Mouse (Mus musculus) adrenal gland, postnatal 4 days (tissue): ENCODE measurements around the gene Chmp1a. TPM values are rescaled to one million over a fixed set of nuclear protein-coding genes. Genes with fewer than 3 reads are reported as not detected.
"Not testable (repeated sequence)": the region's sequence is repeated elsewhere in the genome, so short reads cannot be mapped to it uniquely, and the experiment has no call there.

ENCODE experiments used
- DNase-seq, 2 experiments: peaks; one replicate each; pipeline ENCODE4 v3.0.0; 2021 to 2022; ENCODE audit warnings: low spot score in 2 of 2, mixed read lengths in 2 of 2
- long read RNA-seq, 2 experiments: library from polyadenylated mRNA; stranded (forward); transcript quantifications; one replicate each; pipeline ENCODE4 v2.0.0; 2021
- total RNA-seq, 2 experiments: library from RNA; stranded (reverse); gene quantifications; 2 replicates each; pipeline ENCODE4 v1.2.3; 2021

Gene Chmp1a
- total RNA-seq, result 100 to 1,000 TPM in 1 of 2 experiments, 10 to 100 TPM in 1; 97.3 to 105 TPM
- long read RNA-seq, experiment 1, partial matches to known transcripts, result 1 of 93 reads
- long read RNA-seq, experiment 1, other reads (novel, unspliced or antisense), result 88 of 93 reads
- long read RNA-seq, experiment 2, transcript Chmp1a-201 (7 exons, 2,140 nt), result major isoform, 12 of 342 reads
- long read RNA-seq, experiment 2, partial matches to known transcripts, result 5 of 342 reads
- long read RNA-seq, experiment 2, other reads (novel, unspliced or antisense), result 323 of 342 reads

DNA sequence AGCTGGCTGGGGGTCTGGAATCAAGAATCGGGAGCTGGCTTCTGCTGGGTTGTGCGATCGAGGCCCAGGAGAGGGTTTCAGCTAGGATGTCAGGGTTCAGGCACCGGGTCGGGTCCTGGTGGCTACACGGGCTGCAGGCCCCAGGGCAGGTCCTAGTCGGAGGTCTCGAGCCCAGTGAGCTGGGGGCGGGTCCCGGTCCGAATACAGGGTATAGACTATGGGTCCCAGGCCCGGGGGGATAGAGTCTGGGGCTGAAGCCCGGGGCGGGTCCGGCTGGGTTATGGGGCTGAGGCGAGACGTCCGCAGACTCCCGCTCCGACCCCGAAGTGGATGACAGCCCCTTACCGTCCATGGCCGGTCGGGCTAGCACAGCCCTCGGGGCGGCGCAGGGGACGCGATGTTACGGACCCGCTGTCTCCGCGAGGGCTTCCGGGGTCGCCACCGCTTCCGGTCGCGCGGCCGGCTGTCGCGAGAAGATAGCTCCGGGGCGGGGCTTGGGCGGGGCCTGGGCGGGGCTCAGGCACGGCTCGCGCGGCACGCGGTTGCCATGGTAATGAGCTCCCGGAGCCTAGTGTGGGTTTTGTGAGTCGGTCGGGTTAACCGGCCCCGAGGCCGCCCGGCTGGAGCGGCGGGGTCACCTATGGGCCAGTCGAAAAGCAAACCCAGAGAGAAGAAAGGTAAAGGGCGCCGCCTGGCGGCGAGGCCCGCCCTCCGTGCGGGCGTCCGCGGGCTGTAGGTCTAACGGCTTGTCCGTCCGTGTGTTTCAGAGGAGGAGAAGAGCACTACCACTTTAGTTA is at the start of gene Chmp1a, which contains the start of gene Spata33:
TSS of gene Chmp1a (minus strand) at position 443 of the 797 bp plus-strand sequence.
TSS of gene Spata33 (plus strand) at position 512 of the 797 bp plus-strand sequence.
- peak; percentile 79 to 90 for DNase-seq

DNA sequence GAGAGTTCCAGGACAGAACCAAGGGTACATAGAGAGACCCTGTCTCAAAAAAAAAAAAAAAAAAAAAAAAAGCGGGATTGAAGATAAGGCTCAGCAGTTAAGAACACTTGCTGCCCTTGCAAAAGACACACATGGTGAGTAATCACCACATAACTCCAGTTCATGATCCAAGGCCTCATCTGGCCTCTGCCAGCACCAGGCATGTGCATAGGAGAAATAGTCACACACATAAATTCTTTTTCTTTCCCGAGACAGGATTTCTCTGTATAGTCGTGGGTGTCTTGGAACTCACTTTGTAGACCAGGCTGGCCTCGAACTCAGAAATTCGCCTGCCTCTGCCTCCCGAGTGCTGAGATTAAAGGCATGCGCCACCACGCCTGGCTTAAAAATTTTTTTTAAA is 45.0 kb upstream of the Chmp1a start:
- not testable (repeated sequence) for DNase-seq

DNA sequence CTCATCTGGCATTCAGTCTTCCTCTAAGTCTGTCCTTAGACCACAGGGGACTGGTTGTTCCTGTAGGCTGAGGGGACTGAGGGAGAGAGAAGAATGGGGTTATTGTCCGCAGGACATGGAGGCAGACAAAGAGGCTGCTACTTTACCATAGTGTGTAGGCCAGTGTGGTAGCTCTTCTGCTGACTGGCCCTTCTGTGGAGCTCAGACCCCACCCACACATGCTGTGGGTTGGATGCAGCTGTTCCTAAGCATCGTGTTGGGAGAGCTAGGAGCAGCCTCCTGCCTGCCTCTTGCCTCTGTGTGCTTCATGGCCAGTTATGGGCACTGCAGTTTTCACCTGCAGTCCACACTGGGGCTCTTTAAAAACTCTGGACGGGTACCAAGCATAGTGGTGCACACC is 44.6 kb upstream of the Chmp1a start:
- DNase-seq, result no peak

DNA sequence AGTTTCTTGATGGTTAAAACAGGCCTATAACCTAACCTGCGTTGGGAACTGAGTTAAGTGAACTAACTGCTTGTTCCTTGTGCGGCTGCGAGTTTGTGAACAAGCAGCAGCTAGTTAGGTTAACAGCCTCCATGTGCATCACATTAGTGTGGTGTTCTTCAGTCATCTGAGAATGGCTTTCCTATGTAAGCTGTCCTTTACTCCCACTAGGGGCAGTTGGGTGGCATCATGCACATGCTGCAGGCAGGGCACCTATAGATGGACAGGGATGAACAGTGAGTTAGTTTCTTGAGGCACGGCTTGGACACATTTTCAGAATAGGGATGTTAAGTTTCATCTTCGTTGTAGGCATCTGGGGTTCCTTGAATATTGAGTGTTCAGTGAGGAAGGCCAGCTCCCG is 42.6 kb upstream of the Chmp1a start:
- DNase-seq, result no peak

DNA sequence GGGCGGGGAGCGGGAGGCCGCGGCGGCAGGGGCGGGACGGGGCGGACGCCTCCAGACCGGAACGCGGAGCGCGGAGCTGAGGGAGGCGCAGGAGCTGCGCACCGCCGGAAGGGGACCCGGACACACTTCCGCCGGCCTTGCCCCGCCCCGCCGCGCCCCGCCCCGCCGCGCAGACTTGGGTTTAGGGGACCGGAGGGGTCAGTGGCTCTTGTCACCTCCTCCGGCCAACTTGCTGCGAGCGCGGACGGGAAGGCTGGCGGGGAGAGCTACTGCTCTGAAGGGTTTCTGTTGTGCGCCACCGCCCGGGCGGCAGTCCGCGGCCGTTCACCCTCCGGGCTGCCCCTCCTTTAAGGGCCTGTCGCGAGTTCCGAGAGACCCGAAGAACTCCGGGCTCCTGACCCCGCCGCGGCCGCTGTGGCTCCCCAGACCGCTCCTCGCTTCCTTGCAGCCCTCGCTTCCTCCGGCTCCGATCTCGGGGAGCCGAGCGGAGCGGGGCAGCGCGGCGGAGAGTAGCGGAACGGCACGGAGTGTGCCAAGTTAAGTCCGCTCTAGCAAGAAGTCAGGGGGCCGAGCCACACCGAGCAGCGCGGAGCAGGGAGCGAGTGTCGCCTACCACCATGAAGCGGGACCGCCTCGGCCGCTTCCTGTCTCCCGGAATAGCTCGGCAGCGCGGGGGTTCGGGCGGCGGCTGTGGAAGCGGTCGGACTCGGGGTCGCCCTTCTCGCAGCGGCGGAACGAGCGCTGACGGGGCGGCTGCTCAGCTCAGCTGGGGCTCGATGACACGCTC is 41.7 kb upstream of the Chmp1a start, which contains the start of the genes Zfp276 and Vps9d1:
TSS of gene Zfp276 (plus strand) at position 97 of the 787 bp plus-strand sequence.
TSS of gene Vps9d1 (minus strand) at position 250 of the 787 bp plus-strand sequence.
- DNase-seq, result peak; percentile 83 to 84

DNA sequence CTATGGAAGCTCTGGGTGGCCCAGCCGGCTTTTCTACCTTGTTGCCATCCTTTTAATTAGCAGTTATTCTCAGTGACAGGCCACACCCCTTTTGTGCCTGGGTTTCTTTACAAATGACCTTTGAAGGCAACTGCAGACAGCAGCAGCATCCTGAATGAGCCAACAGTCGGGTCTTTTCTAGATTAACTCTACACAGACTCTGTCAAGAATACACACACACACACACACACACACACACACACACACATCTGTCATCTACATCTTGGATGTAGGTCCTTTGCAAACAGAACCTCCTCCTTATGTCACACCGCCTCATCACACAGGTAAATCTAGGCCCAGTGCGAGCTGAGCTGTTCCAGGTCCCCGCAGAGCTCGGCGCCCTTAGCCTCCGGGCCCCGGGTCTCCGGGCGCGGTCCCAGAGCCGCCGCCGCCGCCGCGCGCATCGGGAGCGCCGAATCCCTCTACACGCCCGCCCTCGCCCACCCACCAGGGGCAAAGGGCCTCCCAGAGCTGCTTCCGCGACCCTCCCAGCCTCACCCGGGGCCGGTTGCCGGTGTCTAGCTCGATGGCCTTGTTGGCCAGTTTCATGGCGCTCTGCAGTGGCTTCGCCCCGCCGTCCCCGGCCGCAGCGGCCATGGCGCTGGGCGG is 41.0 kb upstream of the Chmp1a start:
- DNase-seq, result no peak

DNA sequence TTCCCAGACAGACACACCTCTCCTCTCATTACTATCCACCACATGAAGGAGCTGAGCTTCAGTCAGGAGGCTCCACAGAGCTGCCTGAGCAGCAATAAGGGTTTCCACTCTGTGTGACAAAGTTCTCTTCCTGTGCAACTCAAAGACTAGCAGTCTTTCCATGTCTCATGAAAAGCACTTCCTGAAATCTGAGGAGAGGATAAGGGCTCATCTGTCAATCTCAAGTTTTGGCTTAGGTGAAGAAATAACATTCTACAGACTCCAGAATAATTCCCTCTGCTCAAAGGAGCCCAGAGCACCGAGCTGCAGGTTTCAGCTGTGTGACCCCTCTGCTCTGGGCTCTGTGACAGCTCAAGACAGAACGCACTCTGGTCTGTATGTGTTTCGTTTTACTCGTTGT is 40.4 kb upstream of the Chmp1a start:
- no peak for DNase-seq

DNA sequence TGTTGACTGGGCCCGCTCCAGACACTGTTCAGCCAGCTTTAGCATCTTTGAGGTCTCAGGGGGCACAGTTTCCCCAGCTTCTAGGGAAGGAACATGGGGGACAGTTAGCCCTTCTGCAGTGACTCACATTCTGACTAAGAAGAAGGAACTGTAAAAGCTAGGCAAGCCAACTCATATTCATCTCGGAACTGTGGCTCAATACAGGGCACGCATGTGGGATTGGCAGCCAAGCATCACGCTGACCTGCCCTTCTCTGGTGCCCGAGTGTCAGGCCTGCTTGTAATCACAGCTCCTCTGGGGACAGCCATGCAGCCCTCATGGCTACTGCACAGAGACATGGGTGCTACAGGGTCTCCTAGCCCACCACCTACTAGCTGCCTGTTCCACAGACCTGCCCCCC is 38.4 kb upstream of the Chmp1a start:
- DNase-seq, result no peak

DNA sequence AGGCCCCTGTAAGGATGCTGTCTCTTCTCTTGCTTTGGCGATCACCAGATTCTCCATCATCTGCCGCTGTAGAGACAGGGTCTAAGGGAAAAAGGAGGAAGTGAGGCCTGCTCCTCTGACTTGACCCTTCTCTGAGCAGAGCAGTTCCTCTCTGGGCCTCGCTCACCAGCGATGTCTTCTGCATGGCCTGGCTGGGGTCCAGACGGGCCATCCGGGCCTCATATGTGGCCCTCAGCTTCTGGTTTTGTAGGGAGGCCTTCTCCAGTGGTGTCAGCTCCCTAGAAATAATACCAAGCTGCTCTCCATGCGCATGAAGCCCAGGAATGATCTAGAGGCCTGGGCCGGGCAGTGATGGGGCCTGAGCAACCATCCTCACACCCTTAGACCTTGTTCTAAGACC is 36.0 kb upstream of the Chmp1a start:
- no peak for DNase-seq

DNA sequence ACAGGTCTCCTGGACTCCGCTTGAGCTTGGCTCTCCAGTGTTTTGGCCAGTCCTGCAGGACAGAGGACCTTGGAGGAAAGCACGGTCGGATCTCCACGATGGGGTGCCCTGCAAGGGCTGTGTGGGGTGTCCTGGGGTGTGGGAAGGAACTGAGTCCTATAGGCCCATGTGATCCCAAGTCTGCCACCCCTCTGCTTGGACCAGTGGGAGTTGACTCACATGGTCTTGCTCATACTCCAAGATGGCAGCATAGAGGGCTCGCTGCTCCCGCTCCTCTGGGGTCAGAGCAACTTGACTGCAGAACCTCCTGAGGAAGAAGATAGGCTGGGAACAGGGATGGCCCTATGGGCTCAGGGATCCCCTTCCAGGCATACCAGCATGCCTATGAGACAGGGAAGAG is 35.2 kb upstream of the Chmp1a start:
- no peak for DNase-seq

DNA sequence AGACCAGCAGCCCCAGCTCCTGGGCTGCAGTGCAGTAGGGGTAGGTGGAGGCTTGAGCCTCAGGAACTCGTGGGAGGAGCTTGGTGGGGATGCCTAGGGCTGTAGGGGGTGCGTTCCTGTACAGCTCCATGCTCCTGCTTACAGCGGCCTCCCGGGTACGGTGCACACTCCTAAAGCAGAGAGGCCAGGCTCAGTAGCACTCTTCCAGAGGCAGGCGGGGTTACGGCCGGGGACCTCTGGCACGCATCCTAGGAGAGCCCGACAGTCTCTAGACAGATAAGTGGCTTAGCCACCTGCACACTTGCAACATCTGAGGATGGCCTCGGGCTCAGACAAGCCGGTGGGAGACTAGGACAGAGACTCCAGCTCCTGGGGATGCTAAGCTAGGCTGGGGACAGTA is 33.0 kb upstream of the Chmp1a start:
- no peak for DNase-seq

DNA sequence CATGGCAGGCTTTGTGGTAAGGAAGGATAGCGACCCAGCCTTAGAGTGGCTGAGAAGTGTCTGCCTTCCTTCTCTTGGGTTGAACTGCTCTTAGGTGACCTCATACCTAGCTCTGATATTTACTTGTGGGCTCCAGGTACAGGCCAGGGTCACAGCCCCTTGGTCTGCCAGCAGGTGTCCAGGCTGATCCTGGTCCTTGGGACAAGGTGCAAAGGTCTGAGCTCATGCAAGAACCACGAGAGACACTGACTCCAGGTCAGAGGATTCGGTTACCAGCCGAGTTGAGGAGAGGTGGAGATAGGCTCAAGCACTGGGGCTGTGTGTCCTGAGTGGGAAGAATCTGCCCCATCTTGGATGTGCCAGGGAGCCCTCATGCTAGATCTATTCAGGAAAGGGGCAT is 31.8 kb upstream of the Chmp1a start:
- no peak for DNase-seq

DNA sequence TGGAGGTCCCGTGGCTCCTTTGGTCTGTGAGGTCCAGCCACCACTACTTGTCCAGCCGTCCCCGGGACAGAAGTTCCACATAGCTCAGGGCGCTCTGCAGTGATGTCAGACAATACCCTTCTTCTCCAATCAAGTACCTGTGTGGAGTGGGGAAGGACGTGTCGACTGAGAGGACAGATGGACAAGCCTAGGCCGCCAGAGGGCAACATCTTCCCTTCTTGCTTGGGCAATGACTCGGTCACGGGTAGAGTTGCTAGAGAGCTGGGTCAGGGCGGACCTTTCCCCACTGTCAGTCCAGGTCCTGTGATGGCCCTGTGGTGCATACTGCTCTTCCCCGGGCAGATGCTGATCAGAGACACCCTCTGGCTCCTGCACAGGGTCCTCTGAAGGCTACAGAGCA is 30.5 kb upstream of the Chmp1a start:
- no peak for DNase-seq

DNA sequence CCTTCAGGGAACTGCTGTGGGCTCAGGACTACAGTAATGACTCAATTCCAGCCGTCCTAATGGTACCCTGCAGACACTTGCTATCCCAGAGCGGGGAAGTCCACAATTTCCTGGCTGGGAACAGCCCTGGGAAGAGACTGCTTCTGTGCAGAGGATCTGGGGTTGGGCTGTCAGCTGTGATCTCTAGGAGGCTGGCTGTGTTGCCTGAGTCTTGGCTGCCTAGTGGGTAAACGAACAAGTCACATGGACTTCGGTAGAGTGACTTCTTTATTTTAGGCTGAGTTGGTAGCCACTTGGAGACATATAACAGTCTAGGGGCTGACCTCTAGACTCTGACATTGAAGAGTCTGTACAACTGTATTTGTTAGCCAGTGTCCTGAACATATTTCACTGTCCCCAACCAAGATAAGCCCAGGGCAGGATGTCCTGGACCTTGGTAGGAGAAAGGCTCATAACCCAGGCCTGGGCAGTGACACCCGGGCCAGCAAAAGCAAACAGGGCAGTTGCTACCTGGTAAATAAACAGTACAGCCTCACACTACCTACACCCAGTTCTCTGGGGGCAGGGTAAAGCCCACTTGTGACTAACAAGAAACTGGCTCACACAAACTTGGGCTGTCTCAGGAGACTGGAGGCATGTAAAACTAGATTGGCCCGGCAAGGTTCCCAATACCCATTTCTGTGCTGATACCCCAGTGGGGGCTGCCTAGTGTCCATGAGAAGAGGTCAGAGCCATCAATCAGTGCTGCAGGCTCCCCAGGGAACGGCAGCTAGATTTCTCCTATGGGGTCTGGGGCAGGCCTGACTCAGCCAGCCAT is 29.8 kb upstream of the Chmp1a start:
- DNase-seq, result no peak

DNA sequence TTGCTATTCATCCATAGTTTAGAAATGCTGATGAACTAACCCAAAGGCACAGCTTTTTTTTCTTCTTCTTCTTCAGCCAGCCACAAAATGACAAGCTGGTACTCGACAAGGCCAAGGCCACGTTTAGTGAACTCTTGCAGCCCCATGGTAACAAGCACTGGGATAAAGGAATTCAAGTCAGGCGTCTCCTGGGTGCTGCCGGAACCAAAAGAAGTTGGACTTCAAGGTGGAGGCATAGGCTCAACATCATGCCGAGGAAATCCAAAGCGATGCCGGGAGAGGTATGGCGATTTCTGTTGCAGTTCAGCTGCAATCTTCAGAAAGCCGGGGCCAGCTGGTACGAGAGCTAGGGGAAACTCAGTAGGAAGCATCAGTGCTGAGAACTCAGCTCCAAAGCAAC is 26.8 kb upstream of the Chmp1a start:
- DNase-seq, result no peak

DNA sequence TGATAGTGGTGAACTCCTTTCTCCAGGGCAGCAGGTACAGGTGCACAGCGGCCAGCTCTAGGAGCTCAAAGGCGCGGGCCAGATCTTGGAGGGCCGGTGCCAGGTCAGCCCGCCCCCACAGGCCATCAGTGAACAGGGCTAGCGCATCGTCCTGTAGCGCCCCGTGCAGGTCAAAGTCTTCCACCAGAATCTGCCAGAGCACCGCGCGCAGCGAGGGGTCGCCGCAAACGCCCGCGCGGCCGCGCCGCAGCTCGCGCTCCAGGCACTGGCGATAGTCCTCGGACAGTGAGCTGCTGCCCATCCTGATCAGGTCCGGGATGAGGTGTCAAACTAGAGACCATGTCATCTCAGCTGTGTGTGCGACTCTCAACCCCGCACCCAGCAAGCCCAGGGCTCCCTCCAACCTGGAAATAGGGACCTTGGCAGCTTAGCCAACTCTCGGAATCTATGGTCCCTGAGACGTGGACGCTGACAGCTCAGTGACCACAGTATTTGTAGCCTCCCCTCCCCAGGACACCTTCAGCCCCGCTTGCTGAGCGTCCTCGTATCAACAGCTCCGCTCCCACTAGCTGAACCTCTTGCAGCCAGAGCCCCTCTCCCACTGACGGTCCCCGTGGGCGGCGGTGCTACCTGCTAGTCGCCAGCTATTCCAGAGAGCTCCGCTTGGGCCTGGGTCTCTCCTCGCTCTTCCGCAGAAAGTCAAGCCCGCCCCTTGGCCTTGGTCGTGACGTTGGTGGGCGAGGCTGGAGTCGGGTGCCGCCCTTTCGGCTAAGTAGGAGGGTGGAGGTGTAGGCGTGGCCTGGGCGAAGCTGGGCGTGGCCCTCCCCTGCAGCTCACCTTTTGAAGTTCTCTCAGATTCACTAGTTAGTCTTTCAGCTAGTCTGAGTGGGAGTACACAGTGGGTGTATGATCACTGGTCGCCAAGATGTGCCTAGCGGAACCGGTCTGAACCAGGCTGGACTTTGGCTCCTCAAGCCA is 23.2 kb upstream of the Chmp1a start, which contains the start of gene Spata2l:
TSS of gene Spata2l (minus strand) at position 714 of the 978 bp plus-strand sequence.
- peak; percentile 78 for DNase-seq

DNA sequence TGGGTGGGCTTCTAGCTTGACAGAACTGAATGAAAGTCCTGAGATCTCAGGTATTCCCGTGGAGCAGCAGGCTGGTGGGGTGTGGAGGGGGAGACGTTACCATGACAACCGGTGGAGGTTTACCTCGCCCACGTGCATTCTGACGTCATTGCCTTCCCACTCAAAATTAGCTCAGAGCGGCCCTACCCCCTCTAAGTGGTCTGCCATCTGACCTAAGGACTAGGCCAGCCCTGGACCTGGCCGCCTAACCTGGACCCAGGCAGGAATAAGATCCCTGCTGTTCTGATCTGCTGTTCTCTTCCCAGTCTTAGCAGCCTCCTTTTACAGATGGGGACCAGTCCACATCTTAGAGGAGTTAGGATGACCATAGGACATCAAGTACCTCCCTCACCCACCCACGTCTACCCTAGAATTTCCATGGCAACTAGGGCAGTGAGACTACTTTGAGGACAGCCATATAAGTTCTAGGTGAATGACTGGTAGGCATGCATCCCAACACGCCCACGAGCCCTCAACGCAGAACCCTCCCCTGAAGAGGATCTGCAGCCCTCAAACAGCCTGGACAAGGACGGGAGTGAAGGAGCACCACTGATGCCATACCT is 22.5 kb upstream of the Chmp1a start:
- DNase-seq, result no peak

DNA sequence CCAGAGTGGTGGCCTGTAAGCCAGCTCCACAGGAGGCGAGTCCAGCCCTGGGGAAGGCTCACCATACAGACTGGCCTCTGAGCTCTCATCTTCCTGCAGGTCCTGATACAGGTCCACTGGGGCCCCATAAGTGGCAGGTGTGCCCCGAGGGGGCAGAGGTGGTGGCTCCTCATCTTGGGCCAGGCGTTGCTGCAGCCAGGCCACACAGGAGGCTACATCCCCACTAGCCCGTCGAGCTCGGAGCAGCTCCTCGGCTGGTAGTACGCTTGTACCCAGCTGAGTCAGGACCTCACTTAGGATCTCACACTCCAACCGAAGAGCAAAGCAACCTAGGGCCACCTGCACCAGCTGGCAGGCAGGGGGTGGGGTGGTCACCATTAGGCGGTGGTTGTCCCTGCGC is 21.2 kb upstream of the Chmp1a start:
- DNase-seq, result no peak

DNA sequence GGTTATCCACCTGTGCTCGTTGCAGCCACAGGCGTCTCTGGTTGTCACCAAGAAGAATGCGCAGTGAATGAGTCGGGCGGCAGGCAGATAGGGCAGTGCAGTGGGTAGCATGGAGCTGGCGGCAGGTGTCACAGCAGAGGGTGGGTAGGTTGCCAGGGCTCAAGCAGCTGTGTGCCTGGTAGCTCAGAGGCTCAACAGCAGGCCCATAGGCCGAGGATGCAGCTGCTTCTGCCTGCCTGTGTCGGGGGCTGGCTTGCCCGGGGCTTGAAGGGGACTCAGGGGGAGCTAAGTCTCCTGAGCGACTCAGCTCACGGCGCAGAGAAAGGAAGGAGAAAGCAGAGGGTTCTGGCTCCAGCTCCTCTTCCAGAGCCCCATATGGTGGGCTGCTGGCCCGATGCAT is 20.7 kb upstream of the Chmp1a start:
- no peak for DNase-seq
